Mouse (Mus musculus) heart, postnatal 14 days (tissue): ENCODE measurements around the gene Tmem240. TPM values are rescaled to one million over a fixed set of nuclear protein-coding genes. Genes with fewer than 3 reads are reported as not detected.

Experiments
- DNase-seq, 2 experiments: peaks; one replicate each; pipeline ENCODE4 v3.0.0; 2021 to 2022
- intact Hi-C: fragments of 180-260 bp; cut with DNase I; formaldehyde crosslinking; loops from one replicate; pipeline ENCODE4 v1.15.1; 2025
- microRNA-seq, 2 experiments: library from miRNA; unstranded; fragments of <30 nt; microRNA quantifications; one replicate each; pipeline ENCODE4 v1.2.0; 2021 to 2022
- total RNA-seq, 2 experiments: library from RNA; stranded (reverse); gene quantifications; 2 replicates each; pipeline ENCODE4 v1.2.3; 2021

Tmem240 gene
- total RNA-seq, 2 experiments from 2014 or later = 0.38 to 0.44 TPM

DNA sequence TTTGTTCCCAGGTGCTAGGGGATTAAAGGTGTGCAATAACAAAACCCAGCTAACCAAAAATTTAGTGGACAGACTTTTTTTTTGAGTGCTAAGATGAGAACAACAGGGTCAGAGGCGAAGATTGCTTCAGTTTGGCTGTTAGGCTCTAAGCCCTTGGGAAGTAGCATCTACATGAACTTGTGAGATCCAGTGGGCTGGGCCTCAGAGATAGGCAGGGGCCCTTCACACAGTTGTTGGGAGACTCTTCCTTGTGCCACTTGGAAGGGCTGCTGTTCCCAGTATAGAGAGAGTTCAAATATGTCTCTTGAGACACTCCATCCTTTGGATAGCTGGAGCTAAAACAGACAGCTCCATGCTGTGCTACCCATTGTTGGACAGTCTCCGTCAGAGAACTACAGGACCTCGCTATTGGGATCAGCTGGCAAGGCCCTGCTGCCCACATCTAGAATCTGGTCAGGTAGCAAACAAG is 55.5 kb downstream of the Tmem240 start, which contains the start of gene Ankrd65:
Ankrd65 (plus strand) TSS at position 419 of the 469 bp plus-strand sequence.
- DNase-seq = no peak
- intact Hi-C loops = no loop called here

Small RNA genes within 50 kb of the gene (microRNA-seq; reads per million reads assigned to microRNA genes)
- 0 reads per million in 2 experiments for gene Gm27743

Other genes with a start within 250 kb of the Tmem240 start
- gene Gnb1, start 243.4 kb upstream of the Tmem240 start, total RNA-seq = 100 to 1,000 TPM; 207 to 223 TPM
- gene Nadk, start 172.4 kb upstream of the Tmem240 start, total RNA-seq = 10 to 100 TPM; 36.6 to 36.7 TPM
- 10 to 100 TPM; 11.2 to 11.4 TPM for gene Slc35e2, start 133.4 kb upstream of the Tmem240 start, total RNA-seq
- gene Cdk11b, start 109.9 kb upstream of the Tmem240 start, total RNA-seq = 10 to 100 TPM; 25.8 to 28.9 TPM
- gene Gm10563, start 89.4 kb upstream of the Tmem240 start, total RNA-seq = not detected
- gene Mmp23, start 81.4 kb upstream of the Tmem240 start, total RNA-seq = 10 to 100 TPM; 14.5 to 16.8 TPM
- gene Mib2, start 65.6 kb upstream of the Tmem240 start, total RNA-seq = 10 to 100 TPM; 22.4 to 24.9 TPM
- gene Fndc10, start 40.5 kb upstream of the Tmem240 start, total RNA-seq = 1 to 10 TPM; 1.5 to 1.8 TPM
- gene Ssu72, start 30.0 kb upstream of the Tmem240 start, total RNA-seq = 10 to 100 TPM; 44.3 to 48.6 TPM
- gene Atad3a, start 26.3 kb downstream of the Tmem240 start, total RNA-seq = 10 to 100 TPM; 54.3 to 59.2 TPM
- gene Vwa1, start 39.9 kb downstream of the Tmem240 start, total RNA-seq = 10 to 100 TPM in 1 of 2 experiments, 1 to 10 TPM in 1; 9.2 to 12.6 TPM
- gene Tmem88b, start 51.1 kb downstream of the Tmem240 start, total RNA-seq = 1 to 10 TPM; 1.2 TPM
- gene Ankrd65, start 55.6 kb downstream of the Tmem240 start, total RNA-seq = not detected
- 10 to 100 TPM; 72.4 to 72.5 TPM for gene Mrpl20, start 68.1 kb downstream of the Tmem240 start, total RNA-seq
- 10 to 100 TPM; 49.1 to 55.8 TPM for gene Ccnl2, start 77.7 kb downstream of the Tmem240 start, total RNA-seq
- 10 to 100 TPM; 96.4 to 97.5 TPM for gene Aurkaip1, start 96.5 kb downstream of the Tmem240 start, total RNA-seq
- gene Mxra8, start 104.9 kb downstream of the Tmem240 start, total RNA-seq = 10 to 100 TPM; 46.9 to 58.4 TPM
- 10 to 100 TPM; 41.1 to 46.6 TPM for gene Dvl1, start 112.6 kb downstream of the Tmem240 start, total RNA-seq
- under 1 TPM; 0.26 to 0.32 TPM for gene Tas1r3, start 128.6 kb downstream of the Tmem240 start, total RNA-seq
- gene Cptp, start 134.6 kb downstream of the Tmem240 start, total RNA-seq = 10 to 100 TPM in 1 of 2 experiments, 1 to 10 TPM in 1; 9.9 to 10.6 TPM
- gene Ints11, start 134.7 kb downstream of the Tmem240 start, total RNA-seq = 10 to 100 TPM; 16.9 to 19.5 TPM
- 10 to 100 TPM; 14.8 to 18.0 TPM for gene Pusl1, start 157.0 kb downstream of the Tmem240 start, total RNA-seq
- 10 to 100 TPM; 19.6 to 21.6 TPM for gene Acap3, start 157.0 kb downstream of the Tmem240 start, total RNA-seq
- 10 to 100 TPM; 53.1 to 62.6 TPM for gene Ube2j2, start 209.0 kb downstream of the Tmem240 start, total RNA-seq
- gene C1qtnf12, start 227.5 kb downstream of the Tmem240 start, total RNA-seq = 10 to 100 TPM; 14.0 to 17.9 TPM